Mouse (Mus musculus) MEL (cell line): ENCODE data around the gene Utp11.

Experiments used
- CHD1 ChIP-seq: IDR thresholded peaks from 2 replicates; pipeline ENCODE4 v1.6.1; 2012; ENCODE audit warnings: low read depth, mild to moderate bottlenecking, inconsistent platforms, low read length, improper control_type of control experiment
- CTCF ChIP-seq, 3 experiments: IDR thresholded peaks in 2 of 3; conservative IDR thresholded peaks in 1 of 3; 2 replicates each; pipeline ENCODE4 v1.5.1; 2011 to 2012; ENCODE audit warnings: low read length in 3 of 3, low read depth in 2 of 3, mild to moderate bottlenecking in 2 of 3, improper control_type of control experiment in 1 of 3, inconsistent platforms in 1 of 3, mixed read lengths in 1 of 3, moderate library complexity in 1 of 3; ENCODE audit not compliant: control insufficient read depth in 1 of 3, insufficient read depth in 1 of 3, poor library complexity in 1 of 3, severe bottlenecking in 1 of 3
- E2F4 ChIP-seq: IDR thresholded peaks from 2 replicates; pipeline ENCODE4 v1.6.1; 2011; ENCODE audit warnings: low read depth, low read length, improper control_type of control experiment, borderline replicate concordance
- EP300 ChIP-seq, 2 experiments: IDR thresholded peaks; 2 replicates each; pipeline ENCODE4 v1.6.1; 2011; ENCODE audit warnings: improper control_type of control experiment in 2 of 2, low read length in 2 of 2, low read depth in 1 of 2, mild to moderate bottlenecking in 1 of 2
- GATA1 ChIP-seq: IDR thresholded peaks from 2 replicates; pipeline ENCODE4 v1.6.1; 2011; ENCODE audit warnings: low read depth, low read length, improper control_type of control experiment
- HCFC1 ChIP-seq: IDR thresholded peaks from 2 replicates; pipeline ENCODE4 v1.6.1; 2012; ENCODE audit warnings: low read depth, mild to moderate bottlenecking, inconsistent platforms, low read length, improper control_type of control experiment, moderate library complexity
- KAT2A ChIP-seq: conservative IDR thresholded peaks from 2 replicates; pipeline ENCODE4 v1.6.1; 2012; ENCODE audit warnings: low read depth, low read length, improper control_type of control experiment, inconsistent platforms
- POLR2A ChIP-seq, 2 experiments: IDR thresholded peaks; 2 replicates each; pipeline ENCODE4 v1.6.1; 2011 to 2012; ENCODE audit warnings: low read length in 2 of 2, mild to moderate bottlenecking in 2 of 2, control low read depth in 1 of 2, improper control_type of control experiment in 1 of 2, low read depth in 1 of 2, moderate library complexity in 1 of 2; ENCODE audit not compliant: control insufficient read depth in 1 of 2, insufficient read depth in 1 of 2, poor library complexity in 1 of 2
- SIN3A ChIP-seq: IDR thresholded peaks from 2 replicates; pipeline ENCODE4 v1.6.1; 2012; ENCODE audit warnings: low read length, improper control_type of control experiment, inconsistent platforms
- TAL1 ChIP-seq: IDR thresholded peaks from 2 replicates; pipeline ENCODE4 v1.6.1; 2012; ENCODE audit warnings: mild to moderate bottlenecking, inconsistent platforms, low read length, moderate library complexity, mixed read lengths
- TBP ChIP-seq: IDR thresholded peaks from 2 replicates; pipeline ENCODE4 v1.8.0; 2011; ENCODE audit warnings: low read depth, low read length, improper control_type of control experiment
- ZC3H11A ChIP-seq: IDR thresholded peaks from 2 replicates; pipeline ENCODE4 v1.6.1; 2012; ENCODE audit warnings: low read depth, mild to moderate bottlenecking, inconsistent platforms, low read length, improper control_type of control experiment
- ZKSCAN1 ChIP-seq: IDR thresholded peaks from 2 replicates; pipeline ENCODE4 v1.6.1; 2012; ENCODE audit warnings: low read depth, mild to moderate bottlenecking, inconsistent platforms, low read length, improper control_type of control experiment, moderate library complexity

- no peak for TF ChIP-seq EP300 (IDR thresholded peaks at IDR 0.05; ENCODE audit: low read depth in 1 of 2, low read length in 2 of 2)
- TF ChIP-seq GATA1 = no peak
- TF ChIP-seq CTCF (IDR thresholded peaks at IDR 0.05 in 2 of 3, conservative IDR thresholded peaks at IDR 0.05 in 1 of 3; ENCODE audit: control insufficient read depth in 1 of 3, insufficient read depth in 1 of 3, low read depth in 2 of 3, low read length in 3 of 3, poor library complexity in 1 of 3, severe bottlenecking in 1 of 3) = peak; percentile 41 to 68 (median 58)
- TF ChIP-seq POLR2A (IDR thresholded peaks at IDR 0.05; ENCODE audit: control insufficient read depth in 1 of 2, insufficient read depth in 1 of 2, low read depth in 1 of 2, low read length in 2 of 2, poor library complexity in 1 of 2) = no peak
- TF ChIP-seq TAL1 = no peak
- TF ChIP-seq SIN3A = peak; percentile 34; the same call in 1 of the 2 replicates
- TF ChIP-seq HCFC1 = 0 out of 2 replicates have a peak, but pooled peaks have one; percentile 41
- 0 out of 2 replicates have a peak, but pooled peaks have one; percentile 22 for TF ChIP-seq TBP
- TF ChIP-seq KAT2A = no peak
- TF ChIP-seq E2F4 = no peak
- no peak for TF ChIP-seq ZKSCAN1
- TF ChIP-seq ZC3H11A = peak; percentile 41; the same call in 1 of the 2 replicates
- TF ChIP-seq CHD1 = no peak
Measured at GRCm38 (mm10) chr4:124710776-124711291, 17.4 kb upstream of the Utp11 start.
